Mouse (Mus musculus): ENCODE measurements at regions not wholly inside any gene's neighbourhood (a gene's known extent, or its start where the extent isn't known, plus 50 kb on each side); places are given as distances from the start of the nearest gene placed in this dataset.

DNA sequence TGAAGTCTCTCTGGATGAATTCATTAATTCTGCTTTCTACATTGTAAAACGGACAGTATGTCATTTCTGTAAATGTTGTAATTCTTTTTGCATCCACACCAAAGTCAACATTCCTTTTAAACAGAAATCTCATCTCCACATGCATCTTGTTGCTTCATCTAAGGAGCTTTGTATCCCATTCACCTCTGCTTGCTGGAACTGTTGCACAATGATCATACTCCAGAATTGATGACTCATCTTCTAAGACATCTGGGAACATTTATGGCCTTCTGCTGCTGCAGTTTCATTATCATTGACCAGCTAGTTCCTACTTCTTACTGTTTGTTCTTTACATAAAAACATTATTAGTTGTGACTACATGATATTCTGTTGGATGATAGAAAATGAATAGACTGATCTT, 1926.9 kb upstream of the Gm38303 start:
- no peak for TF ChIP-seq CTCF (IDR thresholded peaks at IDR 0.05)
- no peak for TF ChIP-seq EP300 (IDR thresholded peaks at IDR 0.05)

Data from lung, postnatal 0 days (tissue).